Mouse (Mus musculus): ENCODE data around the gene Ftsj1.

- TF ChIP-seq GATA1 (IDR thresholded peaks at IDR 0.05; ENCODE audit: borderline replicate concordance, low read length) (no peak), FLI1 (IDR thresholded peaks at IDR 0.05; ENCODE audit: low read length) (no peak)
Observed at GRCm38 (mm10) chrX:8272000-8272399, 19.8 kb upstream of the Ftsj1 start.
